Mouse (Mus musculus) small intestine, adult 2 months (tissue): ENCODE results near the gene Ccdc57.

ENCODE experiments used
- CTCF ChIP-seq: fragments of 200-500 bp; IDR thresholded peaks from 2 replicates; pipeline ENCODE4 v1.5.1; 2012; ENCODE audit warnings: low read depth, mild to moderate bottlenecking, control low read depth, inconsistent platforms, low read length, moderate library complexity, mixed read lengths; ENCODE audit not compliant: insufficient replicate concordance, insufficient read length; ENCODE audit errors: extremely low read depth
- POLR2A ChIP-seq: fragments of 200-500 bp; IDR thresholded peaks from 2 replicates; pipeline ENCODE4 v1.6.1; 2012; ENCODE audit warnings: low read depth, mild to moderate bottlenecking, control low read depth, inconsistent platforms, low read length, moderate library complexity

GRCm38 (mm10) chr11:120821076-120821922, 111.4 kb downstream of the Ccdc57 start:
- no peak for TF ChIP-seq POLR2A
- TF ChIP-seq CTCF = no peak
